Mouse (Mus musculus) G1E (cell line): ENCODE measurements around the gene Crybg1. TPM values are rescaled to one million over a fixed set of nuclear protein-coding genes. Genes with fewer than 3 reads are reported as not detected.

Experiments
- ATAC-seq: 2 replicates; pipeline ENCODE4 v1.8.0; 2016; ENCODE audit warnings: mild to moderate bottlenecking; ENCODE audit not compliant: insufficient number of reproducible peaks, poor library complexity, low FRiP score, severe bottlenecking; ENCODE audit errors: extremely low read depth
- DNase-seq: peaks from one replicate; pipeline ENCODE4 v3.0.0; 2012; ENCODE audit warnings: low spot score
- H3K27me3 ChIP-seq: 2 replicates; pipeline ENCODE4 v1.6.1; 2012; ENCODE audit warnings: mild to moderate bottlenecking, low read length, inconsistent platforms; ENCODE audit not compliant: insufficient read depth
- H3K36me3 ChIP-seq: replicated peaks from 2 replicates; pipeline ENCODE3; 2012; ENCODE audit warnings: mild to moderate bottlenecking, inconsistent platforms
- H3K4me1 ChIP-seq: 2 replicates; pipeline ENCODE4 v1.6.1; 2012; ENCODE audit warnings: low read depth, low read length, inconsistent platforms, mixed read lengths; ENCODE audit not compliant: insufficient read depth
- H3K4me3 ChIP-seq: 2 replicates; pipeline ENCODE4 v1.5.1; 2012; ENCODE audit warnings: low read depth, mild to moderate bottlenecking, inconsistent platforms, low read length, moderate library complexity, mixed read lengths
- H3K9me3 ChIP-seq: replicated peaks from 2 replicates; pipeline ENCODE4 v1.6.1; 2012; ENCODE audit warnings: inconsistent platforms
- CTCF ChIP-seq: IDR thresholded peaks from 2 replicates; pipeline ENCODE4 v1.5.1; 2012; ENCODE audit warnings: low read depth, low read length, inconsistent platforms, mixed read lengths
- GATA1 ChIP-seq: IDR thresholded peaks from 2 replicates; pipeline ENCODE4 v1.6.1; 2012; ENCODE audit warnings: borderline replicate concordance, low read length, inconsistent platforms, mixed read lengths
- GATA2 ChIP-seq: IDR thresholded peaks from 2 replicates; pipeline ENCODE4 v1.6.1; 2012; ENCODE audit warnings: low read depth, low read length, inconsistent platforms, borderline replicate concordance
- POLR2AphosphoS5 ChIP-seq: IDR thresholded peaks from 2 replicates; pipeline ENCODE4 v1.6.1; 2012; ENCODE audit warnings: low read depth, low read length, inconsistent platforms; ENCODE audit not compliant: insufficient replicate concordance
- TAL1 ChIP-seq: conservative IDR thresholded peaks from 2 replicates; pipeline ENCODE4 v1.6.1; 2012; ENCODE audit warnings: low read depth, low read length, inconsistent platforms, mixed read lengths
- polyA plus RNA-seq: library from polyadenylated mRNA; stranded (reverse); fragments of >175 nt; gene quantifications from 2 replicates; pipeline ENCODE4 v1.2.3, GENCODE M21; 2012
- total RNA-seq, 2 experiments: library from RNA; stranded (forward) in 1 of 2; stranded (reverse) in 1 of 2; fragments of 200-1000 nt in 1 of 2; fragments of >200 nt in 1 of 2; fragmentation: Nextera tagmentation in 1 of 2; gene quantifications; 2 replicates each; pipeline ENCODE4 v1.2.3; 2014 to 2017

Crybg1 gene
- total and polyA plus RNA-seq, 3 experiments: 4.7 to 20.2 (median 13.9) TPM

- ATAC-seq (no peak), DNase-seq (no peak)
- Histone ChIP-seq H3K9me3 (no peaks in the 10 kb centered on the region), H3K36me3 (no peaks in the 10 kb centered on the region), H3K4me3 (no peak overlapping the region), H3K4me1 (no peaks in the 10 kb centered on the region), H3K27me3 (0 out of 2 replicates have a peak, but pooled peaks cover 3% of the 10 kb centered on the region)
- TF ChIP-seq POLR2AphosphoS5 (no peak), GATA1 (no peak), GATA2 (no peak), CTCF (no peak), TAL1 (no peak)
Measured at GRCm38 (mm10) chr10:44164258-44164975, 15.8 kb upstream of the Crybg1 start.

- Histone ChIP-seq H3K4me1 (no peaks in the 10 kb centered on the region), H3K9me3 (no peaks in the 10 kb centered on the region), H3K4me3 (no peak overlapping the region), H3K27me3 (0 out of 2 replicates have a peak, but pooled peaks cover 3% of the 10 kb centered on the region), H3K36me3 (no peaks in the 10 kb centered on the region)
- DNase-seq: no peak
- TF ChIP-seq GATA1 (no peak), TAL1 (no peak), GATA2 (no peak), POLR2AphosphoS5 (no peak), CTCF (no peak)
- ATAC-seq: no peak
Measured at GRCm38 (mm10) chr10:44163028-44163427, 14.4 kb upstream of the Crybg1 start.

GRCm38 (mm10) chr10:44160150-44160549 is 11.5 kb upstream of the Crybg1 start:
- Histone ChIP-seq H3K27me3 (0 out of 2 replicates have a peak, but pooled peaks cover 3% of the 10 kb centered on the region), H3K4me3 (no peak overlapping the region), H3K9me3 (no peaks in the 10 kb centered on the region), H3K36me3 (no peaks in the 10 kb centered on the region), H3K4me1 (no peaks in the 10 kb centered on the region)
- TF ChIP-seq POLR2AphosphoS5 (no peak), CTCF (no peak), GATA1 (no peak), TAL1 (no peak), GATA2 (no peak)
- DNase-seq (no peak), ATAC-seq (no peak)

GRCm38 (mm10) chr10:44157489-44157888 is 8.8 kb upstream of the Crybg1 start:
- no peaks in the 10 kb centered on the region for H3K4me1 ChIP-seq
- ATAC-seq: no peak

GRCm38 (mm10) chr10:44150501-44150900 is 1.8 kb upstream of the Crybg1 start:
- Histone ChIP-seq H3K36me3 (no peaks in the 10 kb centered on the region), H3K9me3 (no peaks in the 10 kb centered on the region), H3K27me3 (no peaks in the 10 kb centered on the region), H3K4me1 (no peaks in the 10 kb centered on the region), H3K4me3 (no peak overlapping the region)
- no peak for DNase-seq
- ATAC-seq: no peak
- TF ChIP-seq TAL1 (no peak), GATA2 (no peak), GATA1 (no peak), CTCF (no peak), POLR2AphosphoS5 (no peak)

More at GRCm38 (mm10) chr10:44157489-44157888, 8.8 kb upstream of the Crybg1 start:
- H3K36me3 ChIP-seq: no peaks in the 10 kb centered on the region
- H3K4me3 ChIP-seq: no peak overlapping the region
- H3K9me3 ChIP-seq: no peaks in the 10 kb centered on the region
- 0 out of 2 replicates have a peak, but pooled peaks cover 3% of the 10 kb centered on the region for H3K27me3 ChIP-seq
- no peak for DNase-seq
- no peak for TF ChIP-seq GATA2
- no peak for TF ChIP-seq CTCF
- TF ChIP-seq GATA1: no peak
- TF ChIP-seq TAL1: no peak
- TF ChIP-seq POLR2AphosphoS5: no peak

- ATAC-seq (no peak), DNase-seq (no peak)
- no peaks in the 10 kb centered on the region for H3K36me3 ChIP-seq
- H3K27me3 ChIP-seq: no peaks in the 10 kb centered on the region
- no peaks in the 10 kb centered on the region for H3K4me1 ChIP-seq
- no peak overlapping the region for H3K4me3 ChIP-seq
- TF ChIP-seq GATA2: no peak
- no peak for TF ChIP-seq CTCF
- TF ChIP-seq GATA1: no peak
- no peak for TF ChIP-seq POLR2AphosphoS5
- TF ChIP-seq TAL1: no peak
- H3K9me3 ChIP-seq: no peaks in the 10 kb centered on the region
Measured at GRCm38 (mm10) chr10:44143401-44143800, 5.3 kb downstream of the Crybg1 start.
